Comparison of ENCODE assay signal across 34 mouse cellular contexts in the genomic region with DNA sequence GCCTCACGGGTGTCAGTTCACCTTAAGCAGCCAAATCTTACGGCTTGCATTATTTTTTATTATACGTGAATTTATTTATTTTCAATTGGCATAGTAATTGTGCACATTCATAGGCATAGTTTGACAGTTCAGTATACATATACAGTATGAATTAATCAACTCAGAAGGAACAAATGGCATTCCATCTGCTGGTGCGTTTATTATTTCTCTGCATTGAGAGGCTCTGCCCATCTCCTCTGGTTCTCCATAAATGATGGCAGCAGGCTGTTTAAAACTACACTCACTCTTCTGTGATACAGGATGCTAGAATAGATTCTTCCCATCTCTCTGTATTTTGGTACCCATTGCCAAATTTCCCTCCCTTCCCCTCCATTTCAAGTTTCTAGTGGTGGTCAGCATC. TPM values are rescaled to one million over a fixed set of nuclear protein-coding genes. Genes with fewer than 3 reads are reported as not detected.
"Had no signal": no experiment of that assay in that cellular context is flagged by ENCODE, and none has a peak within 500 bp of the region (broad histone marks: within the 10 kb centered on the region; RNA-seq: fewer than 3 reads in every experiment).

No protein-coding gene starts in this region.

- DNase-seq: heart, postnatal 10 days; heart, postnatal 14 days; heart, postnatal 36 days; heart, postnatal 4 days; kidney, adult 11 months; kidney, adult 18-20 months; kidney, adult 2 months; kidney, adult 8-10 months; kidney, adult 9 months; kidney, postnatal 10 days; kidney, postnatal 14 days; kidney, postnatal 25 days; kidney, postnatal 36 days; kidney, postnatal 4 days; layer of hippocampus, adult 9-11 months; layer of hippocampus, postnatal 36 days had no signal

- H3K4me3 ChIP-seq: heart, embryonic 13.5 days; heart, embryonic 15.5 days; hindbrain, embryonic 10.5 days; hindbrain, embryonic 12.5 days; hindbrain, embryonic 13.5 days; hindbrain, embryonic 15.5 days; intestine, embryonic 15.5 days; kidney, embryonic 15.5 days; layer of hippocampus, adult 2 months; left cerebral cortex, adult 2 months had no signal

- H3K36me3 ChIP-seq: heart, embryonic 15.5 days; hindbrain, embryonic 12.5 days; hindbrain, embryonic 13.5 days; hindbrain, embryonic 15.5 days; intestine, embryonic 15.5 days had no signal

- H3K27ac ChIP-seq: heart, embryonic 13.5 days; heart, embryonic 15.5 days; hindbrain, embryonic 10.5 days; hindbrain, embryonic 12.5 days; hindbrain, embryonic 13.5 days; hindbrain, embryonic 14.5 days; hindbrain, embryonic 15.5 days; hindbrain, postnatal 0 days; intestine, embryonic 15.5 days; kidney, embryonic 15.5 days; kidney, postnatal 0 days; layer of hippocampus, adult 2 months; left cerebral cortex, adult 2 months had no signal

- H3K9me3 ChIP-seq: heart, embryonic 15.5 days; hindbrain, embryonic 12.5 days; hindbrain, embryonic 15.5 days; intestine, embryonic 15.5 days; kidney, embryonic 15.5 days had no signal

- H3K4me1 ChIP-seq: heart, embryonic 13.5 days; heart, embryonic 15.5 days; hindbrain, embryonic 10.5 days; hindbrain, embryonic 12.5 days; intestine, embryonic 15.5 days had no signal

- H3K9ac ChIP-seq: heart, embryonic 13.5 days; heart, embryonic 15.5 days; hindbrain, embryonic 12.5 days; hindbrain, embryonic 13.5 days; hindbrain, embryonic 14.5 days; hindbrain, embryonic 15.5 days; intestine, embryonic 15.5 days; kidney, embryonic 15.5 days had no signal

- ATAC-seq: hindbrain, embryonic 16.5 days; hindbrain, postnatal 0 days; inflammation-experienced regulatory T-cells, adult 6 months; intestine, embryonic 15.5 days; intestine, embryonic 16.5 days; intestine, postnatal 0 days had no signal

- H3K27me3 ChIP-seq: heart, embryonic 13.5 days; heart, embryonic 15.5 days; hindbrain, embryonic 12.5 days; hindbrain, embryonic 13.5 days; hindbrain, embryonic 15.5 days; intestine, embryonic 15.5 days; kidney, embryonic 15.5 days had no signal

- H3K4me2 ChIP-seq: heart, embryonic 13.5 days; heart, embryonic 15.5 days; hindbrain, embryonic 12.5 days; hindbrain, embryonic 13.5 days; hindbrain, embryonic 14.5 days; hindbrain, embryonic 15.5 days; intestine, embryonic 15.5 days; kidney, embryonic 15.5 days had no signal

RNA-seq across cellular contexts. Expression of gene Gpc6, which starts 16.7 kb away (rescaled TPM):
- total RNA-seq: hematopoietic stem cell, adult 5-6 weeks had no signal
